Mouse (Mus musculus) cerebellum, adult 18-20 months (tissue): ENCODE data around the gene Mpp6.

Experiments
- DNase-seq, 2 experiments: peaks; one replicate each; pipeline ENCODE4 v3.0.0; 2021

Gene Mpp6

DNA sequence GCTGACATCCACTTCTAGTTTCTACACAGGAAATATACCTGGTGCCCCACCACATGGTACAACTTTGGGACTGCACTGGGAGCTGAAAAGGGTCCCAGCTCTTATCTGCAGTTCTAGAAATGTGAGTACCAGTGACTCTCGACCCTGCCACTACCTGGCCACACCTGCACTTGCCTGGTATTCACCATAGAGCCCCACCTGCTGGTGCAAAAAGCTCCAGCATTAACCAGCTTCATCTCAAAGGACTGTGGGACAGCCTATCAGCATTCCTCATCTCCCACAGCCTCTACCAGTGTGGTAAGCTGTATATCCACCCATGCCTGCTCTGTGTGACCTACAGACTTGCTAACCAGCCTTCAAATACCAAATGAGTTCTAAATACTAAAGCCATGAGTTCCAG lies 122.9 kb downstream of the Mpp6 start:
- DNase-seq, result no peak

DNA sequence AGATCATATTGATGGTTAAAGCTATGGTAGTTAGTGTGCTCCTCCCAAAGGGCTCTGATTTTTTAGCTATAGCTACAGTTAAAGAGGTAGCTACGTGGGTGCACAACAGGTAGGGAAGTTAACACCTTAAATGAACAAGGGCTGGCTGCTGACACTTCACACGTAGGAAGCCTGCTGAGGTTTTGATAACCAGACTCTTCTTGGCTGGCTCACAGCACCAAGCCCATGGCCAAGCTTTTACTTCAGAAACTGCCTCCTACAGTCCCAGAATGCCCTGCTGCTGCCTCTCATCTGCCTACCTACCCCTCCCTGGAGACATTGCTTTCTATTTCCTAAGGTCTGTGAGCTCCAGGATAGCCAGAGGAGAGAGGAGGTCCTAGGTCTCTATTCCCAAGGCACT lies 127.9 kb downstream of the Mpp6 start:
- no peak for DNase-seq

- no peak for DNase-seq
These were observed 129.9 kb downstream of the Mpp6 start for GRCm38 (mm10) chr6:50239902-50240301.

GRCm38 (mm10) chr6:50240437-50240836 lies 130.4 kb downstream of the Mpp6 start:
- DNase-seq, result no peak

DNA sequence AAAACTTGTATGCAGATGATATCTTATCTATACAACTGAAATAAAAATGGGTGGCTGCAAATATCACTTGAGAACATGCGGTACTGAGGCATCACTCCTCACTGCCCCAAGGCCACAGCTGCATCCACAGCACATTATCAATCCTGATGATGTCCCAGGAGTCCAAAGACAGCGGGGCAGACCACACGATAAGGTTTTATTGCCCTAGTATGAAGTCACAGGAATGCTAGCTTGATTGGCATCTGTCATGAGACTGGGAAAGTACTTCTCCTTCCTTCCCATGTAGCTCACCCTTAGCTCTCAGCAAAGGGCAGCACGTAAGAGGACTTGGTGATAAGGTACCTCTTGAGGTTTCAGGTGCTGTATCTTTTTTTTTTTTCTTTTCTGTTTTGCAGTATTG lies 134.1 kb downstream of the Mpp6 start:
- no peak for DNase-seq

DNA sequence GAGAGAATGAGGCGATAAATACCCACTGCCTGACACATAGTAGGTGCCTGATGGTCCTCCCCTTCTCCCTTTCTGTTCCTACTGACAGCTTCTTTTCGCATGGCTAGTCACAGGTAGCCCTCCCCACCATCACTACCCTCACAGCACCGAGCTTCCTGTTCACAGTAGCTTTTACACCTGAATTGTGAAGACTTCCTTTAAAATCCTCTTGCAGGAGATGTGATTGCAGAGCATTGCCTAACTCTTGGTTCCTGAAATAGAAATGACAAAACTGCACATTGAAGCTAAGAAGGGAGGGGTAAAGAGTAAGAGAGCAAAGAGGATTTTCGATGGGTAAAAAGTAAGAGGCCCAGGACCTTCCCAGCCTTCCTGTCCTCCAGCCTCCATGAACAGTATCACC lies 134.9 kb downstream of the Mpp6 start:
- DNase-seq, result no peak

- DNase-seq, result no peak
These were observed 137.3 kb downstream of the Mpp6 start for GRCm38 (mm10) chr6:50247356-50247755.

DNA sequence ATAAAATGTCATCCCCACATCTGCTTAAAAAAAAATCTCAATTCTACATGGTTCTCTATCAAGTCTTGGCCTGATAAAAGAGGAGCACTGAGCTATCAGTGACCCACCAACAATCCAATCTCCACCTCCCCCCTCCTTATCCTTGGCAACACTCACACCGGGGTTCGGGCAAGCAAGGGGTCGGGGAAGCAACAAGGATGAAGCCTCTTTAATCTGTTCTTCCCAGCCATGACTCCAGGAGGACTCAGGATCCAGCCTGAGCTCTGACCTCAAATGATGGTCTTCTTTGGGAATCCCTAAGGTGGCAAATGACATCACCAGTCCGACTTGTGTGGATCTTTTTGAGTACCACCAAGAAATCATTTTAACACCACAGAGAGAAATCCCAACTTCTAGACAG lies 137.8 kb downstream of the Mpp6 start:
- no peak for DNase-seq
